ENCODE assay signal across 17 mouse cellular contexts in genomic region chr1:118486021-118486420, GRCm38 (mm10).
"Had no signal": no experiment of that assay in that cellular context is flagged by ENCODE, and none has a peak within 500 bp of the region (broad histone marks: within the 10 kb centered on the region; RNA-seq: fewer than 3 reads in every experiment).

No protein-coding gene starts in this region.

- H3K27me3 ChIP-seq: kidney, embryonic 15.5 days; limb, embryonic 12.5 days; liver, embryonic 13.5 days; lung, embryonic 15.5 days; megakaryocyte, embryonic 14.5 days; midbrain, embryonic 15.5 days; neural tube, embryonic 12.5 days; stomach, embryonic 15.5 days had no signal

- H3K9ac ChIP-seq: kidney, embryonic 15.5 days; limb, embryonic 12.5 days; liver, embryonic 13.5 days; liver, postnatal 0 days; lung, embryonic 15.5 days; midbrain, embryonic 15.5 days; neural tube, embryonic 12.5 days; stomach, embryonic 15.5 days had no signal

- H3K4me2 ChIP-seq: kidney, embryonic 15.5 days; limb, embryonic 12.5 days; liver, embryonic 13.5 days; lung, embryonic 15.5 days; midbrain, embryonic 11.5 days; midbrain, embryonic 15.5 days; neural tube, embryonic 12.5 days; stomach, embryonic 15.5 days had no signal

- DNase-seq: kidney, postnatal 25 days; liver; liver, embryonic 13.5 days; liver, postnatal 0 days; lung, postnatal 14 days; right cerebral cortex, postnatal 14 days; thymus, adult 2 months; thymus, postnatal 25 days had no signal

- H3K36me3 ChIP-seq: liver, embryonic 13.5 days; lung, embryonic 15.5 days; midbrain, embryonic 15.5 days; stomach, embryonic 15.5 days had no signal

- H3K4me3 ChIP-seq: kidney, embryonic 15.5 days; limb, embryonic 12.5 days; liver, embryonic 13.5 days; lung, embryonic 15.5 days; megakaryocyte, embryonic 14.5 days; midbrain, embryonic 15.5 days; neural tube, embryonic 12.5 days; stomach, embryonic 15.5 days had no signal

- ATAC-seq: liver, postnatal 0 days; midbrain, embryonic 15.5 days had no signal

- H3K4me1 ChIP-seq: kidney, embryonic 15.5 days; limb, embryonic 12.5 days had no signal

- H3K27ac ChIP-seq: kidney, embryonic 15.5 days; limb, embryonic 12.5 days; liver, embryonic 13.5 days; lung, embryonic 15.5 days; macrophage; midbrain, embryonic 15.5 days; neural tube, embryonic 12.5 days; stomach, embryonic 15.5 days had no signal

- H3K9me3 ChIP-seq: kidney, embryonic 15.5 days; limb, embryonic 12.5 days; liver, embryonic 13.5 days; lung, embryonic 15.5 days; megakaryocyte, embryonic 14.5 days; midbrain, embryonic 15.5 days; neural tube, embryonic 12.5 days; stomach, embryonic 15.5 days had no signal
